Mouse (Mus musculus): ENCODE measurements around the gene Cep19.

DNA sequence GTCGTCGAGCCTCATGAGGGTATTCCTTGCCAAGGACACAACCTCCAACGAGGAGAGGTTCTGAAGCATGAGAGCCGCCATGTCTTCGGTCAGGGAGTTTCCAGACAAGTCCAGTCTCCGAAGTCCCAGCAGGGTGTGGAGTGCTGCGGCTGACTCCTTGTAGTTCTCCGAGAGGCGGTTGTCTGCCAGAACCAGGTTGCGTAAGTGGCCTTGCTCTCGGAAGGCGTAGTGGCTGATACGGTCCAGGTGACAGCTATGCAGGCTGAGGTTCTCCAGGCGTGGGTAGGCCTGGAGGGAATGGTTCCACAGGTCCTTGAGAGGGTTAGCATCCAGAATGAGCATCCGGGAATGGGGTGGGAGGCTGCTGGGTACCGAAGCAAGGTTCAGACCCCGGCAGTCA is 45.0 kb downstream of the Cep19 start:
- no peak for TF ChIP-seq POLR2A (IDR thresholded peaks at IDR 0.05; ENCODE audit: insufficient read length, low read depth)
- no peak for TF ChIP-seq CEBPB (IDR thresholded peaks at IDR 0.05; ENCODE audit: insufficient read depth, poor library complexity, severe bottlenecking)
- no peak for TF ChIP-seq E2F4 (IDR thresholded peaks at IDR 0.05; ENCODE audit: insufficient read depth)
- TF ChIP-seq MAX (IDR thresholded peaks at IDR 0.05; ENCODE audit: low read depth), result no peak
- no peak for TF ChIP-seq MYOG (IDR thresholded peaks at IDR 0.05; ENCODE audit: control insufficient read depth in 1 of 3, insufficient read depth in 1 of 3, insufficient read length in 2 of 3, low read depth in 2 of 3)

Data from myocyte (in vitro differentiated cells).